Mouse (Mus musculus) urinary bladder, postnatal 10 days (tissue): ENCODE measurements around the gene Gm37419.

ENCODE experiments used
- DNase-seq: peaks from one replicate; pipeline ENCODE4 v3.0.0; 2022; ENCODE audit warnings: low spot score

Gm37419 gene

DNA sequence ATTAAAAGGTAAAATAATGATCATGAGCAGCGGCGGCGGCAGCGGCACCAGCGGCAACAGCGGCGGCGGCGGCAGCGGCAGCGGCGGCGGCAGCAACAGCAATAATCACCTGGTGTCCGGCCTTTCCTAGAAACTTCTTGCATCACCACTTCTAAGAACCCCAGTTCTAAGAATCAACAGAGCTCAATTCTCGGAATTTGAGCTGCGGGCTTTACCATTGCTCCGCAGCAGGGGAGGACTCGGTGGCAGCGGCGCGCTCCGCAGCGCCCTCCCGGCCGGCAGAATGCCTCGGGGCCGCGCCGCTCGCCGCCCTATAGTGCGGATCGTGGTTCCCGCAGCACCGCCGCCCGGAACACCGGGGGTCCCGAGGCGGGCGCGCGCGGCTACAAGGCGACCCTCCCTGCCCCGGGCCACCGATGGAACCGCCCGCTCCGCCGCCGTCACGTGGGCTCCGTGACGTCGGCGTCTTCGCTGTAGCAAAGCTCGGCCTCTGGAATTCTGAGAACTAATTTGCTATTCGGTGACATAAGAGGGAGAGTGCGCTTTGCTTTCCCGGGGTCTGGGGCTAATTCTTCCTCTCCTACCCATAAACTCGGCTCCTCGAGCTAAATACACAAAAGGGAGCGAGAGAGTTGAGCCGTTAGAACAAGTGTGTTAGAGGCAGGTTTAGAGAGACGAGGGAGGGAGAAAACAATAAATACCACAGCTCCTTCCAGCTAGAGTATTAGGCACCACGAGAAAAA, at the start of gene Gm37419, which contains the start of gene Bcl6:
Gene Gm37419, plus strand, starts transcription at position 17 of the 743 bp plus-strand sequence.
Gene Bcl6, minus strand, starts transcription at position 387 of the 743 bp plus-strand sequence.
- peak; percentile 47 for DNase-seq

DNA sequence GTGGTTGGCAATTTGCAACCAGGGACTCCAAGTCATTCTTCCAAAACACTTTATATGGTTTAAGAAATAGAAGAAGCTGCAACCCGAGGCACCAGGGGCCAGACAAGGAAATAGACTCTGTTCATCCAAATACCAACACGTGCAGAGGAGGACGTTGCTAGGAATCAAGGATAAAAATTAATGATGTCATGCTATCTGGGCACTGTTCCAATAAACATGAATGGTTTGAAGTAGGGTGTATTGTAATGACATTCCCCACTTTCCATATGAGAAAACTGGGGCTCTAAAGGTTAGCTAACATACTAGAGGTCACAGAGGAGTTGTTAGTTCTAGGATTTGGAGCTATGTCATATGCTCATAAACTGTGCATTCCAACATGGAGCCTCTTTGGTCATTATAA, 43.5 kb upstream of the Gm37419 start:
- DNase-seq = no peak

DNA sequence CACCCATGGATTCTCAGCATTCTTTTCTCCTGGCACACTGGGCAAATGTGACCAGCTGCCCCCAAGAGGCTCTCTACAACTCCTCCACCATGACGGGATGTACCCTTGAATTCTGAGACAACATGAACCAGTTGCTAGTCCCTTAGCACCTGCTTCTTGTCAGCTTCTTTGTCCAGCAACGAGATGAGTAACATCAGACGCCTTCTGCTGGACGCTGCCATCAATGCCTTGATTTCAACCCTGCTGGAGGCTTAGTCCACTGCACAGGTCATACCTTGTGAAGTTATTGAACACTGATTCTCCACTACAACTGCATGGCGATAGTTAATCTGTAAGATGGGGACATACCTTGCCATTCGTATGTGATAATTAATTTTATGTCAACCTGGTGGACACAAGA, 40.6 kb upstream of the Gm37419 start:
- no peak for DNase-seq

DNA sequence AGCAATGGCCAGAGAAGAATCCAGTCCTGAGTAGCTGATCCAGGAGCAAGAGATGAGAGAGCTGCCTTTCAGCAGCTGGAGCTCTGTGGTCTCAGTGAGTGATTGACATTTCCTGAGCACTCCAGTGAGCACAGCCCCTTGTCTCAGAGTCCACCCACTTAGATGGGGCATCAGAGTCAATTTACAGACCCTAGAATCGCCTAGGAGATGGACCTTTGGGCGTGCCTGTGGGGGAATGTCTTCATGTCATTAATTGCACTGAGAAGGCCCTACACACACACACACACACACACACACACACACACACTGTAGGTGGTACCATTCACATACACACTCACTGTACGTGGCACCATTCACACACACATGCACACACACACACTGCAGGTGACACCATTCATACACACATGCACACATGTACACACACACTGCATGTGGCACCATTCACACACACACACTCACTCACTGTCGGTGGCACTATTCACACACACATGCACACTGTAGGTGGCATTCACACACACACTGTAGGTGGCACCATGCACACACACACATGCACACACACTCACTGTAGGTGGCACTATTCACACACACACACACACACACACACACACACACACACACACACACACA, 36.1 kb upstream of the Gm37419 start:
- no peak for DNase-seq

DNA sequence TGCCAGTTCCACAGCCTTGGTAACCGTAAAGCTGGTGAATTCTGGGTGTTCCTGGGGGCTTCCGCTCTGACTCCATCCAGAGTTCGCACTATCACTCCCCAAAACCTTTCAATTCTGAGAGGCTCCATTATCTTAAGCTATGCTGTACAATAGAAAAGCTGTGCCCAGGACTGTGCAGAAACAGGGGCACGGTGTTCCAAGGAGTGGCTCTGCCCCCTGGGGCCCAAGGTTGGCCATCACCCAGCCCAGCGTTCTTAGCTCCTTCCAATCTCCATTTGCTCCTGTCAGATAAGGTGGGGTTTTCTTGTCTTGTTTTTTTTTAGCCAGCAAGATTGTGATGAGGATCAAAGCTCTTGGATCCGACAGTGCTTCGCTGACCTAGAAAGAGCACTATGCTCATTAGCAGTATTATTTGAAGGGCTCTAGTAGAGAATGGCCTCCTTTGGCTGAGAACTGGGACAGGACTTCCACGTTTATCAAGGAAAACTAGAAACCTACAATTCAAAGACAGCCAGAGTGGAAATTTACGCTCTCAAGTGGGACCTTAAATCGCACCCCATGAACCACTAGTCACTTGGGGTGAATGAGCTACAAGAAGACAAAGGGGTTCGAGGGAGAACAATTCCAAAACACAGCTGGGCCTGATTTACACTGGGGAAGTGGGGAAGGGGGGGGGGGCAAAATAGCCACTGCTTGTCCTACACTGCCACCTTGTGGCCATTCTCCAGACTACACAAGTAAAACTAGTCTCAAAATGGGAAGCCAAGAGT, 34.9 kb upstream of the Gm37419 start:
- no peak for DNase-seq

DNA sequence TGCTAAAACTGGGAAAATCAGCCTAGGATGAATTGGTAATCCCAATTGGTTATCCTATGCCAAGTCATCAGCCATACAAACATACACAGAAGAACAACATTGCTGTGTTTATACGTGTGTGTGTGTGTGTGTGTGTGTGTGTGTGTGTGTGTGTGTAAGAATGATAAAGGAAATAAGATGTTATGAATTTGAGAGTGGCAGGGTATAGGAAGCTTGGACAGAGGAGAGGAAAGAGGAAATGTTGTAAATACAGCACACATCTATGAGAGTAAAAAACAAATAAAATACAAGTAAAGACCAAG, 34.4 kb upstream of the Gm37419 start:
- no peak for DNase-seq

DNA sequence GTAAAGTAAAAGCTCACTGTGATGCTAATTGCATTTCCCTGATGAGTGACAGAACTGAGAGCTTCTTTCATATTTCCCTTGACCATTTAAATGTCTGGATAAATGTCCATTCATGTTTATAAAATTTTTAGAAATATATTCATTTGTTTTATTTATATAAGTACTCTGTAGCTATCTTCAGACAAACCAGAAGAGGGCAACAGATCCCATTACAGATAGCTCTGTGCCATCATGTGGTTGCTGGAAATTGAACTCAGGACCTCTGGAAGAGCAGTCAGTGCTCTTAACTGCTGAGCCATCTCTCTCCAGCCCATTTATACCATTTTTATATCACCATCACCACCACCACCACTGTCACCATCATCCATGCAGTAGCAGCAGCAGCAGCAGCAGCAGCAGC, 29.3 kb upstream of the Gm37419 start:
- no peak for DNase-seq

DNA sequence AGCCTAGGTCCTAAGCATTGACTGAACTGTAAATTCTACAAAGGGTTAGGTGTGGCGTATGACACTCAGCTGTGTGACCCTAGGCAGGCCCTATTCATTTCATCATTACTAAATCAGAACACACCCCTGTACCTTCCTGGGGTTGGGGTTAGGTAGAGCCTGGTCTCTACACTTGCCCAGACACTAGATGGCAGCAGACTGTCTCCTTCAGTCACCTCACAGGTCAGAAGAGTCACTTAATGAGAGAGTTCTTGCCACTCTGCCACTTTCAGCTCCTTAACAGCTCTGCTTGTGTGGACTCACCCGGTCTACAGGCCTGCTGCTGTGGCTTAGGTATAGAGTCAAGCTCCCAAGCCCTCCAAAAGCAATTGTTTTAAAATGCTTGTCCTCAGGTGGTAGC, 25.9 kb upstream of the Gm37419 start:
- no peak for DNase-seq

DNA sequence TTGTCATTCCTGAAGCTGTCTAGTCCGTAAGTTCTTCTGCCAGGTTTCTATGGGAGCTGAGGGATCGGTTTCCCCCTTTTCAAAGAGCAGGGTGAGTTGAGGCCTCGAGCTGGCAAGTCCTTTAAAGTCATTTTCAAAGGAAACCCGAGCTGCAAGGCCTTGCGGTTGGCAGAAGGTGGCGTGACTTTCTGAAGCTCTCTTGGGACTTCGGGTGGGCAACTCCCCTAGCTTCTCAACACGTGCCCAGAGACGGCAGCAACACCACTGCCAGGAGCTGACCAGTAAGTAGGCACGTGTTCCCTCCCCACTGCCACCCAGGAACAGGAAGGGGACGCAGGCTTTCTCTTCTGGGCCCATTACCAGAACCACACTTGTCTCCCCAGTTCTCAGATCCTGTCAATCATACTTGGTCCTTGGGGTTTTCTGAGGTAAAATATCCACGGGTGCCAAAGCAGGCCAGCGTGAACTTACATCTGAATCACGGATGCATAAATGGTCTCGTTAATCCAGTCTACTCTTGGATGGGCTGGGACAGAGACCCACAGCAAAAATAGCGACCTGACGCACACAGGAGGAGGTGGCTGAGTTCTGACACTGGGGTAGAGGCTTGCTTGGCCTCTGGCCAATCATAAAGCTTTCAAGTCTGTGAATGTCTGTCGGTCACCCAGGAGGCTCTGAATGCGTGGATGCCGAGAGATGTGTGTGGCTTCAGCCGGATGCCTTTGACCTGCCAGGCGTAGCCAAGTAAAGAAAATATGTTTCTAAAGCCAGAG, 24.2 kb upstream of the Gm37419 start:
- DNase-seq = no peak

DNA sequence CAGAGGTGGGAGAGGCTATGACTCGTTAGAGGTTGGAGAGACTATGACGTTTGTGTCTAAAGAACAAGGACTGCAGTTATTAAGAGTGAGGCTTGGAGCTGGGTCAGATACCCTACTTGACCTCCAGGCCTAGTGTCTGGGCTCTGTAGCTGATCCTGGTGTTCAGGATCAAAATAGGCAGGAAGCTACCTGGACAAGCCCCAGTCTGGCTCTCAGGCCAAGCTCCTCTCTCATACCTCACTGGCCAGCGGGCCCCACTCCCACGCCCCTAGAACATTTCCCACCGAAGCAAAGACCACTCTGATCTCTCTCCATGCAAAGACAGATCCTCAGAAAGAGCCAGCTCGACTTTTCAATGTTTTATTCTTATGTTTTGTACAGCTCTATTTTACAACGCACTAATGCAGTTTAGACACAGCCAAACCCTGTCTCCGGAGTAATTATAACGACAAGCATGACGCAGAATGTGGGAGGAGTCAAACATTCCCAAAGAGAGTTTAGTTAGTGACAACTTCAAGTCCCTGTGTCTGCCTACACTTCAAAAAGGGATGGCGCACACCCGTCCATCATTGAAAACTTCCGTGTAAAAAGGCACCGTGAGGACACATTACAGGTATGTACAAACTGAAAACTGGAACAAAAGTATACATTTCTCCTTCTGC, 23.4 kb upstream of the Gm37419 start:
- DNase-seq = no peak

DNA sequence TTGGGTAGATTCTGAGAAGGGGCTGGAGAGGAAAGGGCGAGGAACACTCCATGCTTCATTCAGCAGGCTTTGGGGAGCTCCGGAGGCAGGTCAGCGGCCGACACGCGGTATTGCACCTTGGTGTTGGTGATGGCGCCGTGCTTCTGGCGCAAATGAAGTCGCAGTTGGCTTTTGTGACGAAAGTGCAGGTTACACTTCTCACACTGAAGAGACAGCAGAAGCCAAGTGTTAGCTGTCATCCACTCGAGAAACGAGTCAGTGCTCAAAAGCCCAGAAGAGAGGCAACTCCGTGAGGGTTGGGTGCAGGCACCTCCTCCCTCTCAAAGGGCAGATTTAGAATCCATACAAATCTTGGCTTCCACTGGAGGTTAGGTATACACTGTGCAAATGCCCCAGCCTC, 22.2 kb upstream of the Gm37419 start:
- DNase-seq = no peak

DNA sequence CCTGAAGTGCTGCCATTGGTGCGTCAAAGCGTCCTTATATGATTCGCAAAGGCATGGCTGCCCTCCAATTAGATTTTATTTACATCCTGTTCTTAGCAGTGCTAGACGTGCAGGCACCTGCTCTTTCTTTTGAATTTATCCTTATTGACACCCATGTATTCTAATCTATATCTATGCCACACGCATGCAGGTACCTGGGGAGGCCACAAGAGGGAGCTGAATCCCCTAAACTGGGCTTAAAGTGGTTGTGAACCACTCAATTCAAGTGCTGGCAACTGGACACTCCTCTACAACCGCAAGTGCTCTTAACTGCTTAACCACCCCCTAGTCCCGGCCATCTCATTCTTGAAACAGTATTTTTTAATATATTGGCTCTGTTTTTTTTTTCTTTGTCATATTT, 21.0 kb upstream of the Gm37419 start:
- no peak for DNase-seq

DNA sequence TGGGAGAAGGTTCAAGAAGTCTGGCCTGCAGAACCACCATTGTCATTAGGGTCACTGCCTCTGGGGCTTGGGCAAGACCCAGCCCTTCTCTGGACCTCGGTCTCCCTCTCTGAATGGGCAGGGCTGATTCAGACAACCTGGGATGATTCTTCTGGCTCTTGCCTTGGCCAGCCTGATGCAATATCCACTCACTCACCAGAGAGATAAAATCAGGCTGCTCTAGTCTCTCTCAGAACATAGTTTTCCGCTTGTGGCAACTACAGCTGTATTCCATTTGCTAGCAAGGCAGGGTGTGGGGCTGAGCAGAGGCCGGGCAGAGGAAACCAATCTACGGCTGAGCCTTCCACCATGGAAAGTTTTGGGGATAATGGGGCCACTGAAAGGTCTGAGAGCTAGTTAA, 19.4 kb upstream of the Gm37419 start:
- DNase-seq = no peak

DNA sequence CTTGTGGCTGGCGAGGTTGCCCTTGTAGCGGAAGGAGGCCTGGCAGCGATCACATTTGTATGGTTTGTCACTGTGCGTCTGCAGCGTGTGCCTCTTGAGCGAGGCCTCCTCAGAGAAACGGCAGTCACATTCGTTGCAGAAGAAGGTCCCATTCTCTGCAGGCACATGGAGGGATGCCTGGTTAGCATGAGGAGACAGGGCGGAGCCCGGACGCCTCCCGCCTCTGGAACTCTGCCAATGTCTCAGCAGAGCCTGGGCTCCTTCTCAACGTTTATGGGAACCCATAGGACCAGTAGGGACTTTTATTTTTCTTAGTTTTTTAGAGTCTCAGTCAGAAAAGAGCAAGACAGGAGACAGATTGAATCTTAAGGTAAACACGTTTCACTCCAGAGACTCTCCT, 18.4 kb upstream of the Gm37419 start:
- no peak for DNase-seq

DNA sequence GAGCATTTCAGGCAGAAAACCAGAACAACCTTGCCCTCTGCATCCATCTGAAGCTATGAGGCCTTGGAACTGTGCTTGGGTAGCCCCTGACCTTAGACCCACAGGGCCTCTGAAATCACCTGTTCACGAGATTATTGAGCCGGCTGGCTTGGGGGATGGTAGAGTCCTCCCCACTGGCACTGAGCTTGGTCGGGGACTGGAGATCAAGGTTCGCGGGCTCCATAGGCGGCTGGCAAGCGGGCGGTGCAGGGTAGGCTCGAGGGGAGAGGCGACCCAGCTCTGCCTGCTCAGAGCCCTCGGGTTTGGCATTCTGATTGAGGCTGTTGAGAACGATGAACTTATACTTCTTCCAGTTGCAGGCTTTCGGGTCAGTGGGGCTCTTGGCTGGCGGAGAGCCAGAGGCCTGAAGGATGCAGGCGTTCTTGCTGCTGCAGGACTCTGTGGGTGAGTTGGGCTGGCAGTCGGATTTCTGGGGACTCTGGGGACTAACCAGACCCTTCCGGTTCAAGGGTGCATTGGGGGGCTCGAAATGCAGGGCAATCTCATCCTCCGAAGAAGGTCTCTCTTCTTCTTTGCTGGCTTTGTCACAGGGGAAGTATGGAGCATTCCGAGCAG, 16.0 kb upstream of the Gm37419 start:
- DNase-seq = no peak

DNA sequence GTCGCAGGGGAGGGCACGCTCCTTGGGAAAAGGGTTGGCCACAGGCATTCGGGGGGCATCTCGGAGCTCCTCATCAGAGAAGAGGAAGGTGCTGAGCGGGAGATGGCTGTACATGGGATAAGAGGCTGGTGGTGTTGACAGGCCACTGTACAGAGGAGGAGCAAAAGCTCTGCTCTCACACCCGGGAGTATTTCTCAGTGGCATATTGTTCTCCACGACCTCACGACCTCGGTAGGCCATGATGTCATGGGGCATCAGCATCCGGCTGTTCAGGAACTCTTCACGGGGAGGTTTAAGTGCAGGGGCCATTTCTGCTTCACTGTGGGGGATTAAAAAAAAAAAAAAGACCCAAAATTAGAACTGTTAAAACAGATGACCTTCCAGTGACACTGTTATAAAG, 15.4 kb upstream of the Gm37419 start:
- no peak for DNase-seq

DNA sequence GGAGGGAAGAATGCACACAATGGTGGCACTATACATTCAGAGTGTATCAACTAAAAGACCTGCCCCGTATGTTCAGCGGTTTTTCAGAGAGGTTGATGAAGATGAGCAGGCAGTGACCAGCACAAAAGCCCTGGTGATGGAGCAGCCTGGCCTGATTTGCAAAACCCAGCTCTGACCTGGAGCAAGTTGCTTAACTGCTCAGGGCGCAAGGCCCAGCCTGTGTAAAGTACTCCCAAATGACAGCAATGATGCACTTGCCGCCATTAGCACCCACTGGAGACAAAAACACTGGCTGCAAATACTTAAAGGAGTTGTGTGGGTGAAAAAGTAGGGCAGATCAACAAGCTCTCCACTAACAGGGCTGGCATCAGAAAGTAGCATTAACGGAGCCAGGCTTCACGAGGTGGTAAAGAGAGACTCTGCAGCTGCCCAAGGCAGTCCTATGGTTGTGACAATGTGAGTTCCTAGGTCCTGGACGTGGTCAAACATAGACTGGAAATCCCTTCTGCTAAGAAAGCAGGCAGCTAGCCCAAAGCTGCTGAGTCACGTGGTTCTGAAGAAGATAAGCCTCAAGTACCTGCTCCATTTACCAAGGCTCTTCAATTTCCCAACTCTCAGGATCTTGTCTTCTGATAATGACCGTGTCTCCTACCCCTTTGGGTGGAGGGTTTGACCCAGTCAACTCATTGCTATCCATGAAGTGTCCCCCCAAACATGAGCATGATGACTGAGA, 14.5 kb upstream of the Gm37419 start:
- DNase-seq = no peak

DNA sequence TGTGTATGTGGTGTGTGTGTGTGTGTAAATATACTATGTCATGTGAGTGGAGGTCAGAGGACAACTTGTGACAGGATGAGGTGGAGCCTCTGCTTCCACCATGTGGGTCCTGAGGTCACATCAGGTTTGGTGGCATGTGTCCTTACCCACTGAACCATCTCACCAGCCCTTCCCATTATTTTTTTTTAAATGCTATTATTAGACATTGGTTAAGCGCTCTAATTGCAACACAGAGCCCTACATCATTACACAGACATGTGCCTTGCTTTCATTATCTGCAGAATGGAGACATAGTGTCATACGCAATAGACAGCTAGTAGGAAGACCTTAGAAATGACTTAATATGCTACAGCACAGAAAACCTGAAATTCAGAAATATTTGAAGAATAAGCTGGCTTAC, 12.1 kb upstream of the Gm37419 start:
- no peak for DNase-seq

DNA sequence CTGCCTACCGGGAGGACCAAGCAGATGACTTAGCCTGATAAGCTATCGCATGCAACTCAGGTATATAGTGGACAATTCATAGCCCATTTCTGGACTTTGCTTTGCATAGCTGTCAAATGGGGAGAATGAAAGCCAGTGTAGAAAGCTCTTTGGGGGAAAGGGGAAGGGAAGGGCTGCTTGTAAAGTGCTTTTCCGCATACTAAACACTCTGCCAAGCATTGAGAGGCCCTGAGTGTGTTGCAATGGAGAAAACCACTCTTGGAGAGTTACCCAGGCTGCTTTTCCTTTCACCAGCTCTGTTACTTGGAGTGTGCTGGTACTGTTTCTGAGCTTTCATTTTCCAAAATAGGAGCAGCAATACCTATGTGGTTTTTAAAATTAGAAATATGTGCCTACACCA, 10.6 kb upstream of the Gm37419 start:
- DNase-seq = no peak

DNA sequence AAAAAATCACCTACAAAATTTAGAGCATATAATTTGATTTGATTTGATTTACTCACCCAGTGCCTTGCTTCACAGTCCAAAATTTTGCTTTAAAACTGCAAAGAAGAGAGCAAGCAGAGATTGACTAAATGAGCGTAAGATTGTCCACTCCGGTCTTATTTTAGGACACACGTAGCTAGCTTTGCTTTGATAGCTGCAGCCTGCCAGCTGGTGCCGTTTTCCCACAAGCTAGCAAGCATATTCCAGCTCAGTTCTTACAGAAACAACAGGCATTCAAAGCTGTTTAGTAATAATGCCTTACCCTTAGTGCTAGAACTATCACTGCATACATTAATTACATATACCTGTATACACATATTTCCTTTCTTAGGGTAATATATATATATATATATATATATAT, 9.8 kb upstream of the Gm37419 start:
- no peak for DNase-seq

DNA sequence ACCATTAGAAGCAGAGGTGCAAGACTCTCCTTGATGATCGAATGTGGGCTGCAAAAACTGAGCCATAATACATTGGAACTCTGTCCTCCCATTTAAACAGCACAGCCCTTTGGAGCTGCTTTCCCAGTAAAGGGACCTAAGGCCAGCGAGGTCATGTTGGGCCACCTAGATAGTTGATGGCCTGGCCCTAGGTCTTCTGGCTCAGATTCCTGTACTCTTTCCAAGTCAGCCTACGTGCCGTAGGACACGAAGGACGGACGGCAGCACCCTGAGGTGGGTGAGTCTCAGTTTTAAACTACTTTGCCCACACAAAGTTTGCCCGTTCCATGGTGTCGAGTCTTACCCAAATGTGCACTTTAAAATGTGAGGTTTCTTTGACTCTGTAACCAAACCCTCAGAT, 8.8 kb upstream of the Gm37419 start:
- no peak for DNase-seq
